Mouse (Mus musculus) lung, embryonic 14.5 days (tissue): Measurements from ENCODE around the gene Gm13691. TPM values are rescaled to one million over a fixed set of nuclear protein-coding genes. Genes with fewer than 3 reads are reported as not detected.

Experiments used
- ATAC-seq: fragments of 200-750 bp; cut with Nextera tagmentation; 2 replicates; pipeline ENCODE4 v1.8.0; 2017; ENCODE audit warnings: mild to moderate bottlenecking, moderate TSS enrichment, moderate library complexity; ENCODE audit not compliant: insufficient read depth
- DNase-seq: peaks from one replicate; pipeline ENCODE4 v3.0.0-alpha.2; 2015
- H3K27ac ChIP-seq: fragments of 300-500 bp; sonication (generic); 2 replicates; pipeline ENCODE4 v1.5.1; 2014; ENCODE audit warnings: low read depth, mild to moderate bottlenecking, moderate library complexity
- H3K27me3 ChIP-seq: fragments of 300-500 bp; sonication (generic); 2 replicates; pipeline ENCODE4 v1.6.1; 2014; ENCODE audit warnings: low read length, control low read depth; ENCODE audit not compliant: insufficient read depth
- H3K36me3 ChIP-seq: fragments of 300-500 bp; sonication (generic); 2 replicates; pipeline ENCODE4 v1.6.1; 2014; ENCODE audit warnings: control low read depth; ENCODE audit not compliant: insufficient read depth
- H3K4me1 ChIP-seq: fragments of 300-500 bp; sonication (generic); 2 replicates; pipeline ENCODE4 v1.6.1; 2014; ENCODE audit warnings: antibody characterized with exemption, control low read depth; ENCODE audit not compliant: insufficient read depth
- H3K4me2 ChIP-seq: fragments of 300-500 bp; sonication (generic); 2 replicates; pipeline ENCODE4 v1.6.1; 2014; ENCODE audit warnings: mild to moderate bottlenecking
- H3K4me3 ChIP-seq: fragments of 300-500 bp; sonication (generic); 2 replicates; pipeline ENCODE4 v1.5.1; 2014; ENCODE audit warnings: low read depth, low read length
- H3K9ac ChIP-seq: fragments of 300-500 bp; sonication (generic); 2 replicates; pipeline ENCODE4 v1.6.1; 2014
- H3K9me3 ChIP-seq: fragments of 300-500 bp; sonication (generic); 2 replicates; pipeline ENCODE4 v1.6.1; 2016; ENCODE audit warnings: low read depth, low read length, control low read depth
- CTCF ChIP-seq: IDR thresholded peaks from 2 replicates; pipeline ENCODE4 v1.5.1; 2016; ENCODE audit warnings: antibody characterized with exemption, low read depth
- WGBS: fragments of 180-500 bp; shearing (Covaris S2); extraction: QIAGEN DNeasy Blood & Tissue Kit; methylation state at CpG from one replicate; pipeline ENCODE4 v1.1.7; 2014; 5-methylcytosine and 5-hydroxymethylcytosine counted together
- polyA plus RNA-seq: library from polyadenylated mRNA; unstranded; fragments of >200 nt; fragmentation: Nextera tagmentation; extraction: Ambion mirVana; gene quantifications from 2 replicates; pipeline ENCODE4 v1.2.1, GENCODE M21; 2014

Gm13691 gene
- polyA plus RNA-seq, 1 experiment from 2014 or later, result not detected

GRCm38 (mm10) chr2:84019519-84020305 is 29.4 kb downstream of the Gm13691 start:
- H3K27ac ChIP-seq, result no peak overlapping the region
- peak; percentile 79 for ATAC-seq
- H3K36me3 ChIP-seq, result no peaks in the 10 kb centered on the region
- no peaks in the 10 kb centered on the region for H3K9me3 ChIP-seq
- peaks cover 5% of the 10 kb centered on the region; the same call in 1 of the 2 replicates for H3K4me1 ChIP-seq
- H3K4me2 ChIP-seq, result no peak overlapping the region
- no peak overlapping the region for H3K4me3 ChIP-seq
- no peak overlapping the region for H3K9ac ChIP-seq
- DNase-seq, result peak; percentile 65
- WGBS, result 62% methylated on average over 8 of the region's 8 CpGs
- H3K27me3 ChIP-seq, result no peaks in the 10 kb centered on the region
- TF ChIP-seq CTCF, result no peak

- Histone ChIP-seq H3K4me1 (peaks cover 5% of the 10 kb centered on the region; the same call in 1 of the 2 replicates), H3K9ac (no peak overlapping the region), H3K9me3 (no peaks in the 10 kb centered on the region), H3K27me3 (no peaks in the 10 kb centered on the region), H3K4me2 (no peak overlapping the region), H3K27ac (no peak overlapping the region), H3K36me3 (no peaks in the 10 kb centered on the region), H3K4me3 (no peak overlapping the region)
- ATAC-seq, result no peak
- WGBS, result 84% methylated on average over 2 of the region's 2 CpGs
- no peak for TF ChIP-seq CTCF
- DNase-seq, result no peak
Observed at GRCm38 (mm10) chr2:84021930-84022329, 31.6 kb downstream of the Gm13691 start.

- TF ChIP-seq CTCF, result no peak
- H3K27me3 ChIP-seq, result no peaks in the 10 kb centered on the region
- ATAC-seq (no peak), DNase-seq (peak; percentile 47)
- H3K4me3 ChIP-seq, result no peak overlapping the region
- no peaks in the 10 kb centered on the region for H3K9me3 ChIP-seq
- H3K9ac ChIP-seq, result no peak overlapping the region
- no peak overlapping the region for H3K27ac ChIP-seq
- no peak overlapping the region for H3K4me2 ChIP-seq
- 65% methylated on average over 2 of the region's 2 CpGs for WGBS
- H3K36me3 ChIP-seq, result no peaks in the 10 kb centered on the region
- H3K4me1 ChIP-seq, result peaks cover 5% of the 10 kb centered on the region; the same call in 1 of the 2 replicates
Observed at GRCm38 (mm10) chr2:84022905-84023304, 32.6 kb downstream of the Gm13691 start.

GRCm38 (mm10) chr2:84023319-84023718 is 33.0 kb downstream of the Gm13691 start:
- Histone ChIP-seq H3K36me3 (no peaks in the 10 kb centered on the region), H3K27ac (no peak overlapping the region), H3K4me3 (no peak overlapping the region), H3K27me3 (no peaks in the 10 kb centered on the region), H3K4me2 (no peak overlapping the region), H3K9ac (no peak overlapping the region), H3K4me1 (peaks cover 4% of the 10 kb centered on the region; the same call in 1 of the 2 replicates), H3K9me3 (no peaks in the 10 kb centered on the region)
- TF ChIP-seq CTCF, result no peak
- no peak for ATAC-seq
- WGBS, result 75% methylated on average over 2 of the region's 2 CpGs
- DNase-seq, result no peak

- DNase-seq, result no peak
- Histone ChIP-seq H3K9ac (no peak overlapping the region), H3K9me3 (no peaks in the 10 kb centered on the region), H3K4me3 (no peak overlapping the region), H3K27me3 (no peaks in the 10 kb centered on the region), H3K4me2 (no peak overlapping the region), H3K27ac (no peak overlapping the region), H3K36me3 (no peaks in the 10 kb centered on the region), H3K4me1 (no peaks in the 10 kb centered on the region)
- TF ChIP-seq CTCF, result no peak
- ATAC-seq, result no peak
- WGBS, result 63% methylated on average over 4 of the region's 4 CpGs
Observed at GRCm38 (mm10) chr2:84025217-84025616, 34.9 kb downstream of the Gm13691 start.

GRCm38 (mm10) chr2:84032505-84032904 is 42.2 kb downstream of the Gm13691 start:
- Histone ChIP-seq H3K4me1 (no peaks in the 10 kb centered on the region), H3K27ac (no peak overlapping the region), H3K36me3 (no peaks in the 10 kb centered on the region), H3K9ac (no peak overlapping the region), H3K27me3 (no peaks in the 10 kb centered on the region), H3K9me3 (no peaks in the 10 kb centered on the region), H3K4me2 (no peak overlapping the region), H3K4me3 (no peak overlapping the region)
- WGBS, result 88% methylated on average over 2 of the region's 2 CpGs
- no peak for DNase-seq
- ATAC-seq, result no peak
- no peak for TF ChIP-seq CTCF

GRCm38 (mm10) chr2:84035997-84036396 is 45.6 kb downstream of the Gm13691 start:
- Histone ChIP-seq H3K9ac (no peak overlapping the region), H3K4me1 (no peaks in the 10 kb centered on the region), H3K4me2 (no peak overlapping the region), H3K36me3 (no peaks in the 10 kb centered on the region), H3K4me3 (no peak overlapping the region), H3K9me3 (no peaks in the 10 kb centered on the region), H3K27ac (no peak overlapping the region), H3K27me3 (no peaks in the 10 kb centered on the region)
- ATAC-seq, result no peak
- WGBS, result 74% methylated on average over 4 of the region's 4 CpGs
- DNase-seq, result no peak
- no peak for TF ChIP-seq CTCF
